Mouse (Mus musculus) liver, embryonic 11.5 days (tissue): Measurements from ENCODE around the gene Sf3b1. TPM values are rescaled to one million over a fixed set of nuclear protein-coding genes. Genes with fewer than 3 reads are reported as not detected.

Experiments used
- ATAC-seq: fragments of 200-750 bp; cut with Nextera tagmentation; replicated peaks from 2 replicates; pipeline ENCODE4 v1.8.0; 2017; ENCODE audit warnings: moderate number of reproducible peaks, mild to moderate bottlenecking, moderate TSS enrichment, moderate library complexity; ENCODE audit not compliant: low FRiP score
- DNase-seq: peaks from one replicate; pipeline ENCODE4 v3.0.0-alpha.2; 2017; ENCODE audit warnings: low spot score
- H3K27ac ChIP-seq: fragments of 300-500 bp; sonication (generic); 2 replicates; pipeline ENCODE4 v1.5.1; 2014; ENCODE audit warnings: mild to moderate bottlenecking, low read depth, low read length, control low read depth
- H3K27me3 ChIP-seq: fragments of 300-500 bp; sonication (generic); replicated peaks from 2 replicates; pipeline ENCODE4 v1.6.1; 2014; ENCODE audit warnings: low read length, mixed read lengths; ENCODE audit not compliant: control insufficient read depth, insufficient read depth
- H3K36me3 ChIP-seq: fragments of 300-500 bp; sonication (generic); 2 replicates; pipeline ENCODE4 v1.6.1; 2014; ENCODE audit warnings: mild to moderate bottlenecking, low read length, moderate library complexity, mixed read lengths; ENCODE audit not compliant: control insufficient read depth, insufficient read depth
- H3K4me1 ChIP-seq: fragments of 300-500 bp; sonication (generic); replicated peaks from 2 replicates; pipeline ENCODE4 v1.6.1; 2014; ENCODE audit warnings: low read length, mixed read lengths; ENCODE audit not compliant: control insufficient read depth, insufficient read depth
- H3K4me2 ChIP-seq: fragments of 300-500 bp; sonication (generic); 2 replicates; pipeline ENCODE4 v1.6.1; 2014; ENCODE audit warnings: mild to moderate bottlenecking, control low read depth, moderate library complexity
- H3K4me3 ChIP-seq: fragments of 300-500 bp; sonication (generic); 2 replicates; pipeline ENCODE4 v1.5.1; 2014; ENCODE audit warnings: low read depth, low read length, control low read depth
- H3K9ac ChIP-seq: fragments of 300-500 bp; sonication (generic); 2 replicates; pipeline ENCODE4 v1.6.1; 2014; ENCODE audit warnings: low read depth, low read length, control low read depth
- H3K9me3 ChIP-seq: fragments of 300-500 bp; sonication (generic); 2 replicates; pipeline ENCODE4 v1.6.1; 2016; ENCODE audit warnings: low read length, inconsistent platforms, mixed read lengths; ENCODE audit not compliant: control insufficient read depth
- WGBS: fragments of 180-500 bp; shearing (Covaris S2); extraction: QIAGEN DNeasy Blood & Tissue Kit; methylation state at CpG from one replicate; pipeline ENCODE4 v1.1.7; 2014; 5-methylcytosine and 5-hydroxymethylcytosine counted together
- polyA plus RNA-seq: library from polyadenylated mRNA; unstranded; fragments of >200 nt; fragmentation: Nextera tagmentation; extraction: Ambion mirVana; gene quantifications from 2 replicates; pipeline ENCODE4 v1.2.1, GENCODE M21; 2014

The Sf3b1 gene
- polyA plus RNA-seq, 1 experiment from 2014 or later = 223 TPM

- WGBS = 67% methylated on average over 3 of the region's 3 CpGs
- DNase-seq (no peak), ATAC-seq (no peak)
- no peak overlapping the region for H3K27ac ChIP-seq
- H3K4me3 ChIP-seq = no peak overlapping the region
- no peaks in the 10 kb centered on the region for H3K4me1 ChIP-seq
- no peak overlapping the region for H3K4me2 ChIP-seq
- no peaks in the 10 kb centered on the region for H3K9me3 ChIP-seq
- H3K36me3 ChIP-seq = peaks cover 10% of the 10 kb centered on the region
- H3K27me3 ChIP-seq = no peaks in the 10 kb centered on the region
- no peak overlapping the region for H3K9ac ChIP-seq
Measured at GRCm38 (mm10) chr1:54982636-54983035, 44.6 kb downstream of the Sf3b1 start.

DNA sequence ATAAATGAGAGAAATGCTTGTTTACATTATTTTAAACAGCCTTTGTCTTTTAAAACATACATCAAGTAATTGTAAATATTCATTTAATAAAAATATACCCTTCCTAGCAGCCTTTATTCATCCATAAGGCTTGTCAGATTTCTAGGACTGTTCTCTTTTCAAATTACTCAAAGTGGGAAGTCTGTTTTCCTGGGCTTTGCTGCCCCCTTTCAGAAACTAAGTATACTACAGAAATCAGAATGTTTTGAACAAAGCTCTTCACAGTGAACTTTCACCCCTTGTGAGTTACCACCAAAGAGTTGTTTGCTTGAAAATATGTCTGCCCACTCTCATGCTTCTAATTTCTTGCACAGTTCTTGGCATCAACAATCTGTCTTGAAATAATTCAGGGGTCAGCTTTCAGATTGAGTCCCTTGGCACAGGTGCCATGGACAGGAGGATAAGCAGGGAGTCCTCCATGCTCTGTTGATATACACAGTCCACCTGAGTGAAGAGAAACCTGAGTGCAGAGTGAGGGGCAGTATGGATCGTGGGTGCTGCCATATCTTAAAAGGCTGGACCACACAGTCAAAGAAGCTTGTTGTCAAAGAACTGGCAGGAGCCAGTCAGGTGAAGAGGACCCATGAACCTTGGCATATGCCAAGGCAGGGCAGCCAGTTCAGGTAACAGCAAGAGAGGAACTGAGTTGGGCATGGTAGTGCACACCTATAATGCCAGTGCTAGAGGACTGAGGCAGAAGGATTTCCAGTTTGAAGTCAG, 47.9 kb downstream of the Sf3b1 start:
- Histone ChIP-seq H3K4me3 (no peak overlapping the region), H3K36me3 (no peaks in the 10 kb centered on the region), H3K9me3 (no peaks in the 10 kb centered on the region), H3K9ac (no peak overlapping the region), H3K4me2 (no peak overlapping the region), H3K27ac (no peak overlapping the region), H3K27me3 (no peaks in the 10 kb centered on the region), H3K4me1 (no peaks in the 10 kb centered on the region)
- ATAC-seq (peak; percentile 47), DNase-seq (no peak)
- 43% methylated on average over 1 of the region's 1 CpGs for WGBS

GRCm38 (mm10) chr1:54971687-54972404, 55.4 kb downstream of the Sf3b1 start:
- ATAC-seq (no peak), DNase-seq (no peak)
- WGBS = 78% methylated on average over 5 of the region's 5 CpGs
- Histone ChIP-seq H3K4me2 (no peak overlapping the region), H3K27me3 (no peaks in the 10 kb centered on the region), H3K36me3 (no peaks in the 10 kb centered on the region), H3K27ac (no peak overlapping the region), H3K9me3 (no peaks in the 10 kb centered on the region), H3K4me1 (no peaks in the 10 kb centered on the region), H3K9ac (no peak overlapping the region), H3K4me3 (no peak overlapping the region)

DNA sequence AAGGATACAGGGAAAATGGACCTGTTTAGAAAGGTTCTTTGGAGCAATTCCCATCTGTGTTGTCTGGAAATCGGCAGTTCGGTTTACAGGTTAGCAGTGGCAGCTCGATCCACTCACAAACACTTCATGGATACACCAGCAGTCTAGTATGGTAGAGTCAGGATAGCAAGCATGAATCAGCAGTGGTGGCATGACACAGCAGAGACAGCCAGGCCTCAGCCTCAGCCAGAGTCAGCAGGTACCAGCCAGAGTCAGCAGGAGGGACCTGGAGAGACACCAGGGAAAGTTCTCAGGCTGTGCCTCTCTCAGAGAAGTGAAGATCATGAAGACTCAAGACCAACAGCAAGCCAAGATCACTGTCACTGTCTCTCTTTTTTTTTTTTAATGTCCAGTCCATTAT, 60.4 kb downstream of the Sf3b1 start:
- no peak overlapping the region for H3K4me2 ChIP-seq
- DNase-seq = no peak

DNA sequence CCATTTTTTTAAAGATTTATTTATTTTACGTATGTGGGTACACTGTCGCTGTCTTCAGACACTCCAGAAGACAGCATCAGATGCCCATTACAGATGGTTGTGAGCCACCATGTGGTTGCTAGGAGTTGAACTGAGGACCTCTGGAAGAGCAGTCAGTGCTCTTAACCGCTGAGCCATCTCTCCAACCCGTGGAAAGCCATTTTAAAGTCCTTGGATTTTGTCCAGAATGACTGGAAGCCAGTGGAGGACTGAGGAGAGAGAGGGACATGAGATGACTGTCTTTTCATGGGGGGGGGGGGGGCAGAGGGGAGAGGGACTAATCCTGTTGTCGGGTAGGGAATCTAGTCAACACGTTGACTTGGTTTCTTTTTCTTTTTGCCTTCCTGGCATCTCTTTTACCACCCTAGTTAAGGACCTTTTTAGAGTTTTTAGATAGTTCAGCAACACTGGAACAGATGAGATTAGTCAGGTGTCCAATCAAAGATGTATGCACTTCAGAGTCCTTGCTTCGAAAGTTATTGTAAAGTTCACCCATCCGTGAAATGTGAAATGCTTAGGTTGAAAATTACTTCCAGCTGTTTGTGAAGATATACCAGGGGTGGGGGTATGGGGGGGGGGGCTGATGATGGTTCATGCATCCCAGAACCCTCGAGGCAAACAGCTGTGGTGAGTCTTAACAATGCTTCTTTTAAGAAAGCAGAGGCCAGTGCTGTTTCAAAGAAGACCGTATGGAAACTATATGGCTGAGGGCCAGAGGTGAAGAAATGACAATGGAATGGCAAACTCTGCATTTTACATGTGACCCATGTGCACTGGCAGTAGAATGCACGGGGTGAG, 61.9 kb downstream of the Sf3b1 start:
- WGBS = 77% methylated on average over 11 of the region's 11 CpGs
- no peak for DNase-seq

More for the DNA sequence above, 60.4 kb downstream of the Sf3b1 start:
- WGBS = 90% methylated on average over 3 of the region's 3 CpGs
- Histone ChIP-seq H3K4me3 (no peak overlapping the region), H3K27me3 (no peaks in the 10 kb centered on the region), H3K9me3 (no peaks in the 10 kb centered on the region), H3K36me3 (no peaks in the 10 kb centered on the region), H3K9ac (no peak overlapping the region), H3K27ac (no peak overlapping the region), H3K4me1 (no peaks in the 10 kb centered on the region)
- peak; percentile 66; the same call in 1 of the 2 replicates for ATAC-seq

GRCm38 (mm10) chr1:54961724-54962123, 65.6 kb downstream of the Sf3b1 start:
- Histone ChIP-seq H3K9ac (no peak overlapping the region), H3K27me3 (no peaks in the 10 kb centered on the region), H3K9me3 (no peaks in the 10 kb centered on the region), H3K4me3 (no peak overlapping the region), H3K4me1 (no peaks in the 10 kb centered on the region), H3K27ac (no peak overlapping the region), H3K36me3 (no peaks in the 10 kb centered on the region), H3K4me2 (no peak overlapping the region)
- DNase-seq (no peak), ATAC-seq (no peak)
- 82% methylated on average over 9 of the region's 9 CpGs for WGBS

More for the DNA sequence above, 61.9 kb downstream of the Sf3b1 start:
- H3K9me3 ChIP-seq = no peaks in the 10 kb centered on the region
- H3K27ac ChIP-seq = no peak overlapping the region
- H3K4me1 ChIP-seq = no peaks in the 10 kb centered on the region
- no peak overlapping the region for H3K9ac ChIP-seq
- ATAC-seq = no peak
- H3K36me3 ChIP-seq = no peaks in the 10 kb centered on the region
- H3K4me3 ChIP-seq = no peak overlapping the region
- no peak overlapping the region for H3K4me2 ChIP-seq
- H3K27me3 ChIP-seq = no peaks in the 10 kb centered on the region

- no peak overlapping the region for H3K4me3 ChIP-seq
- 66% methylated on average over 9 of the region's 9 CpGs for WGBS
- no peaks in the 10 kb centered on the region for H3K27me3 ChIP-seq
- no peaks in the 10 kb centered on the region for H3K36me3 ChIP-seq
- H3K27ac ChIP-seq = no peak overlapping the region
- no peak overlapping the region for H3K4me2 ChIP-seq
- H3K9ac ChIP-seq = no peak overlapping the region
- DNase-seq (no peak), ATAC-seq (no peak)
- no peaks in the 10 kb centered on the region for H3K9me3 ChIP-seq
- no peaks in the 10 kb centered on the region for H3K4me1 ChIP-seq
Measured at GRCm38 (mm10) chr1:54960613-54961165, 66.6 kb downstream of the Sf3b1 start.

- ATAC-seq = no peak
- 60% methylated on average over 3 of the region's 3 CpGs for WGBS
Measured at GRCm38 (mm10) chr1:54958525-54958924, 68.8 kb downstream of the Sf3b1 start.

More at GRCm38 (mm10) chr1:54958525-54958924, 68.8 kb downstream of the Sf3b1 start:
- no peak for DNase-seq
- H3K4me3 ChIP-seq = no peak overlapping the region
- H3K4me1 ChIP-seq = no peaks in the 10 kb centered on the region
- no peak overlapping the region for H3K4me2 ChIP-seq
- H3K9me3 ChIP-seq = no peaks in the 10 kb centered on the region
- H3K9ac ChIP-seq = no peak overlapping the region
- no peak overlapping the region for H3K27ac ChIP-seq
- no peaks in the 10 kb centered on the region for H3K27me3 ChIP-seq
- H3K36me3 ChIP-seq = no peaks in the 10 kb centered on the region
